Mouse (Mus musculus) c-Kit-positive CD71-positive TER-119-negative erythroid progenitor cells, embryonic 14.5 days (primary cell): ENCODE measurements around the gene Mgll.

Experiments used
- DNase-seq: peaks from one replicate; pipeline ENCODE4 v3.0.0-alpha.2; 2013; ENCODE audit warnings: low read depth

Mgll gene

DNA sequence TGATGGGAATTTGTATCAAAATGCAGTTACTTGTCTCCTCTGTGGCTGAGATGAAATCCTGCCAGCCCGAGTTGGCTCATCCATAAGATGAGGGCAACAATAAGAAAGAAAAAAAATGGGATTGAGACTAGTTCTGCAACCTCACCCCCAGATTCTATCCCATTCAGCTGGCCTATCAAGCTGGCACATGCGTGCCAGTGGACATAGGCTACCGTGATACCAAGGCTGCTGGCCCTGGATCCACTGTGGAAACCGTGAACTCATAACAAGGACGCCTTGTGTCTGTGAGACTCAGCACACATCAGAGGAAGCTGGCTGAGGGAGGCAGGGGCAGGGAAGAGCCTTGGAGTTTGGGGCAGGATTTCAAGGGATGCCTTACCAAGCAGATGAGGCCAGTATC, 46.8 kb downstream of the Mgll start:
- no peak for DNase-seq

DNA sequence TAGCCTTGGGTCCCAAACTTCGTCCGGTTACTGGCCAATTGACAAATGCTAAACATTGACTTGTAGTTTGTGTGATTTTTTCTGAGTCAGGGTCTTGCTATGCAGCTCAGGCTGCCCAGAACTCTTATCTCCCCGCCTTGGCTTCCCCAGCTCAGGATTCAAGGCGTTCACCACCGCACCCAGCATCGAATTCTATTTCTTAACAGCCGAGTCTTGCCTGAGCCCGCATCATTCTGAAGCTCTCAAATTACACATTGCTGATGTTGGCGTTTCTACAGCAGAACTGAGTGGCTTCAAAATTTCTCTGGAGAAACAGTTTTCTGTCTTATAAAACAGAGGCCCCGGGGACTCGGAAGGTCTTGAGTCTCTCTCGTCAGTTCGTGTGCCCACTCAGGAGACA, 47.8 kb downstream of the Mgll start:
- DNase-seq, result no peak

- no peak for DNase-seq
Measured at GRCm38 (mm10) chr6:88774055-88774454, 49.8 kb downstream of the Mgll start.

DNA sequence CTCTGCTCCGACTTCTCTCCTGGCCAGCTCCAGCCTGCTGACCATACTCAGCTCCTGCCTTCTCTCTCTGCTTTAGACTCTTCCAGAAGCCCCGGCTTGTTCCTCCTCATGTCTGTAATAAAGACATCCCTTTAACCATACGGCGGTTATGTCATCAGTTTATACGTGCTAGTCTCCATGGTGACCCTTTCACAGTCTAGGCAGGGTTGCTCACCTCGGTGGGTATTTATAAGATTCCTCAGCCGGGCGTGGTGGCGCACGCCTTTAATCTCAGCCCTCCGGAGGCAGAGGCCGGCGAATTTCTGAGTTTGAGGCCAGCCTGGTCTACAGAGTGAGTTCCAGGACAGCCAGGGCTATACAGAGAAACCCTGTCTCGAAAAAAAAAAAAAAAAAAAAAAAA, 51.1 kb downstream of the Mgll start:
- no peak for DNase-seq

- DNase-seq, result no peak
Measured at GRCm38 (mm10) chr6:88776336-88776923, 52.2 kb downstream of the Mgll start.

DNA sequence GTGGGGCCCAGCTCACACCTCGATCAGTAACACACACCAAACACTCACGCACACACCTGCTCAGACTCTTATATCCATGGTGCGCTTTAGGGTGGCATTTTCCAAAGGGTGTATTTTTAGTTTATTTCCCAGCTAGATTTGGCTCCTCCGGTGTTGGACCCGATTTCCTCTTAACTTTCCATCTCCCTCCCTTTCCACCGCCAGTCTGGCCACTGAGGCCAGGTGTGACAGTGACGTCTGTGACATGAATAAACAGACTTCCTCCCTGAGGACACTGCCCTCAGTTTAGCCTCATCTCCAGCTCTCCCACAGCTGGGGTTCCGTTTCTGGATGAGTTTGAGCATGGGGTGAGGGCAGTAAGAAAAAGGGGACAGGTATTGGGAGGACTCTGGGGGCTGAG, 52.8 kb downstream of the Mgll start:
- DNase-seq, result no peak

- no peak for DNase-seq
Measured at GRCm38 (mm10) chr6:88778047-88778688, 54.0 kb downstream of the Mgll start.

GRCm38 (mm10) chr6:88779755-88780154, 55.5 kb downstream of the Mgll start:
- no peak for DNase-seq

DNA sequence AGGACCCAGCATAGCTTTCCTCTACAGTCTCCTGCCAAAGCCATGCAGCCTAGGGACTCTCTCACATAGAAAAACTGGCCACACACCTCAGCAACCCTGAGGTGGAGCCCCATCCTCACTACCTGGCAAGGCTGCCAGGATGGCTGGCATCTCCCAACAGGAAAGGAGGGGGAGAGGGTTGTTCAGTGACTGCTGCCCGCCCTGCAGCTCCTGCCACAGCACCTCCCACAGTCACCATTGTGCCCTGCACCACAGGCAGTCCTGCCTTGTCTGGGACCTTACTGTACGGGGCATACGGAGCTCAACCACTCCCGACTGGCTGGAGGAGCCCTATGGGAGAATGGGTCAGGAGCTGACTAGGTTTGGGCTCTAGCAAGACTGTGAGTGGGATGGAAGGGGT, 57.7 kb downstream of the Mgll start:
- no peak for DNase-seq

- peak; percentile 94 for DNase-seq
Measured at GRCm38 (mm10) chr6:88782981-88783397, 58.8 kb downstream of the Mgll start.

GRCm38 (mm10) chr6:88784691-88785173, 60.5 kb downstream of the Mgll start:
- DNase-seq, result no peak

DNA sequence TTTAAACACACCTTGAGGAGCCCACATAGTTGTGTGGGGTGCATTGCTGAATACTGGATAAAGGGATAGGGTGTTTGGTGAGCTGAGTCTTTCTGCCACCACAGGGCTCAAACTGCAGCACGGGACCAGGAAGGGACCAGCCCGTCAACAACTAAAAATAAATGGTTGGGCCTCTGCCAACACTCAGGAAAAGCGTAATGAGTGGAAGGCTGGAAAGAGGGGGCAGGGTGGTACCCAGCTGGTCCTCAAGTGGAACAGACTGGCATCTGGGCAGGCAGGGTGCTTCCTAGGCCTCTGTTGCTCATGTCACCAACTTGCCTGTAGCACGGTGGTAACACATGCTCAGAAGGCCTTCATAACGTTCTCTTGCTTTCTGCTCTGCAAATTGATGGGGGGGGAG, 61.1 kb downstream of the Mgll start:
- DNase-seq, result no peak

DNA sequence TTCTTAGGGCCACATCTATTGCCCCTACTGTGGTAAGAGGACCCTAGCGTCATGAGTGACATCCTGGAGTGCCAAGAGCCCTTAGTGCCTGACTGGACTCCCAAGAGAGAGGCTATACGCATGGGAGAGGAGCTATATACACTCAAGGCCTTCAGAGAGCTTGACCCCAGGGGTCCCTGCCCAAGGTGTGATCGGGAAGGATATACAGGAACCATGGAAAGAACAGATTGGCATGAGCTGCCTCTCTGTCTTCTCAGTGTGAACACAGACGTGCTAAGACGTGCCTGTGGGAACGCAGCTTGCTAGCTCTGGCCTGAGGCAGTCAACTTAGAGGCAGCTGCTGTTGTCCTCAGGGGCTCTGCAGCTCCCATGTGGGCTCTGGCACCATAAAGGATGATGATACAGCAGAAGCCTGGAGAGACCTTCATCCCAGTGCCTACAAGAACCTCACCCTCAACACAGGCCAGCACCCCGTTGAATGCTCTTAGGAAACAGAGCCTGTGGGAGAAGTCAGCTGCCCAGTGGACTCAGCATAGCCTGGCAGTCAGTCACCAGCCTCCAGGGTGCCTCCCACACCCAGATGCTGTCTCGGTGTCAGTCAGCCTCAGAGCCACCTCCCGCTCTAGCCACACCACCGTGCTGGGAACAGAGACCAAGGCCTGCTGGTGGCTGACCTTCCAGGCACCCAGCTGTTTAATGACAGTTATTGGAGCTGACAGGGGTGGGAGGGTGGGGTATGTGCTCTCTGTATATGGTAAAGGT, 61.8 kb downstream of the Mgll start:
- no peak for DNase-seq

DNA sequence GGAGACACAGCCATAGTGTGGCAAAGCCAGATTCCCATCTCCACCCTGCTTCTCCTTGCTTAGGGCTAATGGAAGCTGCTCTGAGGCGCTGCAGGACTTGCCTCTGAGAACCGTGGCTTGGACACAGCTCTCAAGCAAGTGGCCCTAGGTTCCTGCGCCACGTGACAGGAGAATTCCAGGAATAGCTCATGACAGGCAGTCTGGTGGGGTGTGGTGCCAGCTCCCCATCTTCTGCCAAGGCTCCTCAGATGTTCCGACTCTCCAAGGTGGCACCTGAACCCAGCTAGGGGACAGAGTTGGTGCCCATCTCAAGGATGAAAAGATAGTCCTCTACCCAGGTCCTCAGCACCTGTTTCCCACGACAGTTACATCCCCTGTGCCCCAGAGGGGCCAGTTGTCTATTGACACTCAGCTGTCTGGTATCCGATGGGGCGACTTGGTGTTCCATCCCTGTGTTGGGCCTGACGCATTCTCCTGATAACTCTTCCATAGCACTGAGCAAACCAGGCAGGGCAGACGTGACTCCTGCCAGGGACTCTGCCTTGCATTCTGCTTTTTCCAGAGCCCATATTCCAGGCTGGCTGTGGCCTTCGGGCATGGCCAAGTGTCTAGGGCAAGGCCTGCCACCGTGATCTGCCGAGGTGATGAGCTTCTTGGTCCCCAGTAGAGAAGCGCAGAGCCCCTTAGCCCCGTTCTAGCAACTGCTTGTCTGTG, 62.7 kb downstream of the Mgll start:
- no peak for DNase-seq

GRCm38 (mm10) chr6:88787496-88787895, 63.3 kb downstream of the Mgll start:
- no peak for DNase-seq

GRCm38 (mm10) chr6:88788219-88788618, 64.0 kb downstream of the Mgll start:
- DNase-seq, result no peak

GRCm38 (mm10) chr6:88791299-88791698, 67.1 kb downstream of the Mgll start:
- DNase-seq, result no peak

GRCm38 (mm10) chr6:88792147-88792691, 68.0 kb downstream of the Mgll start:
- no peak for DNase-seq

DNA sequence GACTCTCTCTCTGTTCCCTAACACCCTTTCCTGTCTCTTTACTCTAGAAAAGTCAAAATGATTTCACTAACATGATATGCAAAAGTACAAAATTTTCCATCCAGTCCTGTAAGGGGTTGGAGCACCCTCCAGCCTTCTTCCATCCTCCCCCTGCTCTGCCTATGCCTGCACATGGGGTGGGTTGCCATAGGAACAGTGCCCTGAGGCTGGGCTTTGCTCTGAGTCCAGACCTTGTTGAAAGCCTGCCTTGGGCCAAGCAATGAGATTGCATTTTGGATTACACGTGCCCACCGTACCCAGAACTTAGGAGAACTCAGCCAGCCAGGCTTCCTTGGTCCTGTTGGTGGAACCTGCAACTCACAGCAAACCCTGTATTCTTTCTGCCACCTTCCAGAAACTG, 69.0 kb downstream of the Mgll start:
- no peak for DNase-seq

DNA sequence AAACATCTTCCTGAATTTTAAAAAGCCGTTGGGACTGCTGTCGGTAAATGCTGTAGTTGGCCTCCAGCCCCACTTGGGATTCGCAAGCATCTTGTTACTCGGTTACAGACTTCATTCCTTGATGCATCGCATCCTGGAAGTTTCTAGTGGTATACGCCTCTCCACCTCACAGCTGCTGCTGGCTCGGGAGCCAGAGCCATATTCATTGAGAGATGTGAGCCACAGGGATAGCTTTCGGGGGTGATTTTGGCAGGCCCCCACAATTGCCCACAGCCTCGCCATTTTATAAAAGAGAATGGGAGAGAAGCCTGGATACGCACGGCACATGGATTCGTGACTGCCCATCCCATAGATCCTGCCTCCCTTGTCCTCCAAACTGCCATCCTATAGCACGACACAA, 69.7 kb downstream of the Mgll start:
- no peak for DNase-seq

- no peak for DNase-seq
Measured at GRCm38 (mm10) chr6:88794561-88794971, 70.4 kb downstream of the Mgll start.

- no peak for DNase-seq
Measured at GRCm38 (mm10) chr6:88800191-88800590, 76.0 kb downstream of the Mgll start.
